Comparison of ENCODE assay signal across 10 mouse cellular contexts in the genomic region with DNA sequence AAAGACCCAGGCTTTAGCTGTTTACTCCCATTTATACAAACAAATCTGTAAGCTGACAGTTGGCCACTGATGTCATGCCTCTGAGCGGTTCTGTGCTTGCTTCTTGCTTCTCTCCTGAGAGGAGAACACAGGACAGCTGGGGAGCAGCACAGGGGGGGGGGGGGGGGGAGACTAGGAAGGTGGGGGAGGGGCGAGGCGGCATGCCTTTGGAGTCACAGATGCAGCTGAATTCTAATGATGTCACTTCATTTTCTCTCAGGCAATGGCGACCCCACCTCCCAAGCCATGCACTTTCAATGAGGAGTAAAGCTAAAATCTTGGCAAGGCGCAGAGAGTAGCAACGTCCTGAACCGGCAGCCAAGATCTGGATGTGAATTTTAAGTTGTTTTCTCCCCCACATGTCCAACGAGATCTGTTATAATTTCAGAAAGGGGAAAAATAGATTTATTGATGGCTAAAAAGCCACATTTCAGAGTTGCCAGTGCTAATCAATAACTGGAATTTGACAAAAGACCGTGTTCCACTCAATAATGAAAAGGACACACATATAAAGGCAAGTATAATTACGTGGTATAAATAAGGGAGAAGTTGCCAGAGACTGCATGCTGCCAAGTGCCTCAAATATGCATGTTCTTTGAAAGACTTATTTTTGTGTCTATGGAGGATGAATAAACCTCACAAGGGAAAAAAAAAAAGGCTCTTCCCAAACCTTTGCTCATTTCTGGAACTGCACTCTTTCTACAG.
DNase-seq lines count a peak whose midpoint lies in the region; ATAC-seq lines count a peak whose summit lies in the region.
"Had no signal": no experiment of that assay in that cellular context is flagged by ENCODE, and none has a peak within 500 bp of the region (broad histone marks: within the 10 kb centered on the region; RNA-seq: fewer than 3 reads in every experiment).

No protein-coding gene starts in this region.

- no peaks in the 10 kb centered on the region for H3K36me3 ChIP-seq in forebrain, embryonic 15.5 days

- peak; percentile 93 for ATAC-seq in forebrain, embryonic 15.5 days (replicated peaks)
- ATAC-seq: Patski had no signal

- H3K27ac ChIP-seq in forebrain, embryonic 15.5 days (replicated peaks), result peak overlapping the region; percentile 56; the same call in 1 of the 2 replicates
- H3K27ac ChIP-seq: heart, adult 2 months had no signal

- H3K4me3 ChIP-seq in forebrain, embryonic 15.5 days, result no peak overlapping the region
- H3K4me3 ChIP-seq: heart, adult 2 months had no signal

- H3K9ac ChIP-seq in forebrain, embryonic 15.5 days (replicated peaks), result no peak overlapping the region

- peak overlapping the region; percentile 5 for H3K4me2 ChIP-seq in forebrain, embryonic 15.5 days (replicated peaks)

- no peaks in the 10 kb centered on the region for H3K9me3 ChIP-seq in forebrain, embryonic 15.5 days

- H3K27me3 ChIP-seq in forebrain, embryonic 15.5 days, result 0 out of 2 replicates have a peak, but pooled peaks cover 5% of the 10 kb centered on the region
- H3K27me3 ChIP-seq: Patski had no signal

- WGBS in forebrain, embryonic 15.5 days, result 7% methylated on average over 10 of the region's 10 CpGs

- DNase-seq in right cerebral cortex, postnatal 14 days, result peak; percentile 45
- DNase-seq in right cerebral cortex, adult 18-20 months, result no peak
- DNase-seq in lung, postnatal 10 days, result peak; percentile 37
- peak; percentile 57 for DNase-seq in telencephalon, adult 2 months (ENCODE audit: low read depth, low spot score)
- DNase-seq in adrenal gland, adult 8-10 months, result no peak
- DNase-seq in gastrocnemius, postnatal 36 days, result no peak
- DNase-seq: cerebellum, adult 2 months; heart, adult 2 months had no signal

- intact Hi-C loops in gastrocnemius, postnatal 36 days (cut with DNase I), result no loop called here

- peaks cover 38% of the 10 kb centered on the region for H3K4me1 ChIP-seq in forebrain, embryonic 15.5 days

Comparison
In these comparisons a context has a peak if more than half of its experiments do, and no peak if none do; other contexts are left out.
1. DNase-seq: peak in right cerebral cortex, postnatal 14 days (single experiment), lung, postnatal 10 days (single experiment) and telencephalon, adult 2 months (single experiment); none in right cerebral cortex, adult 18-20 months (single experiment), adrenal gland, adult 8-10 months (single experiment) and gastrocnemius, postnatal 36 days (0 of 2).